Mouse (Mus musculus) hindbrain, embryonic 10.5 days (tissue): ENCODE measurements at regions not wholly inside any gene's neighbourhood (a gene's known extent, or its start where the extent isn't known, plus 50 kb on each side); places are given as distances from the start of the nearest gene placed in this dataset.

Experiments
- DNase-seq: peaks from one replicate; pipeline ENCODE4 v3.0.0-alpha.2; 2017; ENCODE audit warnings: low spot score
- H3K27ac ChIP-seq: fragments of 300-500 bp; sonication (generic); 2 replicates; pipeline ENCODE4 v1.5.1; 2016; ENCODE audit warnings: mild to moderate bottlenecking, moderate library complexity
- H3K27me3 ChIP-seq: fragments of 300-500 bp; sonication (generic); 2 replicates; pipeline ENCODE4 v1.6.1; 2016; ENCODE audit warnings: mild to moderate bottlenecking; ENCODE audit not compliant: poor library complexity, insufficient read depth, severe bottlenecking
- H3K36me3 ChIP-seq: fragments of 300-500 bp; sonication (generic); 2 replicates; pipeline ENCODE4 v1.6.1; 2016; ENCODE audit warnings: mild to moderate bottlenecking, moderate library complexity
- H3K4me1 ChIP-seq: fragments of 300-500 bp; sonication (generic); replicated peaks from 2 replicates; pipeline ENCODE4 v1.6.1; 2016; ENCODE audit warnings: mild to moderate bottlenecking
- H3K4me3 ChIP-seq: fragments of 300-500 bp; sonication (generic); 2 replicates; pipeline ENCODE4 v1.5.1; 2016; ENCODE audit warnings: mild to moderate bottlenecking, moderate library complexity
- H3K9me3 ChIP-seq: fragments of 300-500 bp; sonication (generic); 2 replicates; pipeline ENCODE4 v1.6.1; 2016; ENCODE audit warnings: mild to moderate bottlenecking, moderate library complexity
- WGBS: fragments of 180-500 bp; shearing (Covaris S2); methylation state at CpG from one replicate; pipeline ENCODE4 v1.1.7; 2016; 5-methylcytosine and 5-hydroxymethylcytosine counted together

- WGBS, result 28% methylated on average over 7 of the region's 7 CpGs
- peaks cover 19% of the 10 kb centered on the region for H3K27me3 ChIP-seq
- peak; percentile 73 for DNase-seq
These were observed 100.7 kb upstream of the Podxl start for GRCm38 (mm10) chr6:31664495-31664894.

GRCm38 (mm10) chr6:31660778-31661177, 97.0 kb upstream of the Podxl start:
- peaks cover 19% of the 10 kb centered on the region for H3K27me3 ChIP-seq
- no peaks in the 10 kb centered on the region for H3K9me3 ChIP-seq
- DNase-seq, result peak; percentile 78
- H3K4me1 ChIP-seq, result peaks cover 7% of the 10 kb centered on the region; the same call in 1 of the 2 replicates
- 16% methylated on average over 8 of the region's 8 CpGs for WGBS
- no peaks in the 10 kb centered on the region for H3K36me3 ChIP-seq
- no peak overlapping the region for H3K4me3 ChIP-seq
- peak overlapping the region; percentile 2; the same call in 1 of the 2 replicates for H3K27ac ChIP-seq

More at GRCm38 (mm10) chr6:31664495-31664894, 100.7 kb upstream of the Podxl start:
- Histone ChIP-seq H3K27ac (no peak overlapping the region; the same call in 1 of the 2 replicates), H3K4me3 (no peak overlapping the region), H3K36me3 (no peaks in the 10 kb centered on the region), H3K9me3 (no peaks in the 10 kb centered on the region), H3K4me1 (peaks cover 11% of the 10 kb centered on the region; the same call in 1 of the 2 replicates)

- no peaks in the 10 kb centered on the region for H3K36me3 ChIP-seq
- peaks cover 19% of the 10 kb centered on the region for H3K27me3 ChIP-seq
- peaks cover 4% of the 10 kb centered on the region; the same call in 1 of the 2 replicates for H3K4me1 ChIP-seq
- 71% methylated on average over 4 of the region's 4 CpGs for WGBS
- DNase-seq, result no peak
- no peak overlapping the region for H3K4me3 ChIP-seq
- no peaks in the 10 kb centered on the region for H3K9me3 ChIP-seq
- no peak overlapping the region for H3K27ac ChIP-seq
These were observed 96.1 kb upstream of the Podxl start for GRCm38 (mm10) chr6:31659901-31660300.

- H3K27ac ChIP-seq, result no peak overlapping the region
- peaks cover 13% of the 10 kb centered on the region for H3K27me3 ChIP-seq
- DNase-seq, result no peak
- H3K4me1 ChIP-seq, result no peaks in the 10 kb centered on the region
- H3K36me3 ChIP-seq, result no peaks in the 10 kb centered on the region
- no peak overlapping the region for H3K4me3 ChIP-seq
- 89% methylated on average over 19 of the region's 19 CpGs for WGBS
- H3K9me3 ChIP-seq, result no peaks in the 10 kb centered on the region
These were observed 94.8 kb upstream of the Podxl start for GRCm38 (mm10) chr6:31658447-31659199.

GRCm38 (mm10) chr6:31650791-31651476, 87.2 kb upstream of the Podxl start:
- no peaks in the 10 kb centered on the region for H3K27me3 ChIP-seq
- H3K4me1 ChIP-seq, result no peaks in the 10 kb centered on the region
- no peaks in the 10 kb centered on the region for H3K9me3 ChIP-seq
- no peak for DNase-seq
- H3K4me3 ChIP-seq, result no peak overlapping the region
- H3K27ac ChIP-seq, result no peak overlapping the region
- no peaks in the 10 kb centered on the region for H3K36me3 ChIP-seq
- 69% methylated on average over 7 of the region's 7 CpGs for WGBS

GRCm38 (mm10) chr6:31645261-31645660, 81.5 kb upstream of the Podxl start:
- H3K4me1 ChIP-seq, result peaks cover 11% of the 10 kb centered on the region
- no peaks in the 10 kb centered on the region for H3K27me3 ChIP-seq
- no peak overlapping the region for H3K4me3 ChIP-seq
- no peaks in the 10 kb centered on the region for H3K9me3 ChIP-seq
- 92% methylated on average over 6 of the region's 6 CpGs for WGBS
- peak overlapping the region; percentile 35; the same call in 1 of the 2 replicates for H3K27ac ChIP-seq
- DNase-seq, result no peak
- no peaks in the 10 kb centered on the region for H3K36me3 ChIP-seq

- Histone ChIP-seq H3K27me3 (no peaks in the 10 kb centered on the region), H3K36me3 (no peaks in the 10 kb centered on the region), H3K9me3 (no peaks in the 10 kb centered on the region), H3K27ac (no peak overlapping the region), H3K4me3 (no peak overlapping the region), H3K4me1 (peaks cover 11% of the 10 kb centered on the region)
- WGBS, result 82% methylated on average over 5 of the region's 5 CpGs
- DNase-seq, result no peak
These were observed 80.7 kb upstream of the Podxl start for GRCm38 (mm10) chr6:31644504-31644903.

GRCm38 (mm10) chr6:31642451-31642942, 78.7 kb upstream of the Podxl start:
- peak overlapping the region; percentile 80 for H3K27ac ChIP-seq
- H3K27me3 ChIP-seq, result peaks cover 9% of the 10 kb centered on the region; the same call in 1 of the 2 replicates
- peaks cover 26% of the 10 kb centered on the region for H3K4me1 ChIP-seq
- 22% methylated on average over 13 of the region's 13 CpGs for WGBS
- H3K9me3 ChIP-seq, result no peaks in the 10 kb centered on the region
- peak; percentile 40 for DNase-seq
- no peaks in the 10 kb centered on the region for H3K36me3 ChIP-seq
- no peak overlapping the region for H3K4me3 ChIP-seq

- no peak for DNase-seq
- H3K9me3 ChIP-seq, result no peaks in the 10 kb centered on the region
- no peak overlapping the region for H3K4me3 ChIP-seq
- no peak overlapping the region for H3K27ac ChIP-seq
- WGBS, result 59% methylated on average over 2 of the region's 2 CpGs
- no peaks in the 10 kb centered on the region for H3K36me3 ChIP-seq
- peaks cover 36% of the 10 kb centered on the region for H3K4me1 ChIP-seq
- H3K27me3 ChIP-seq, result peaks cover 22% of the 10 kb centered on the region
These were observed 77.0 kb upstream of the Podxl start for GRCm38 (mm10) chr6:31640745-31641144.

- peaks cover 33% of the 10 kb centered on the region for H3K4me1 ChIP-seq
- peaks cover 22% of the 10 kb centered on the region for H3K27me3 ChIP-seq
- H3K27ac ChIP-seq, result peak overlapping the region; percentile 35; the same call in 1 of the 2 replicates
- H3K36me3 ChIP-seq, result no peaks in the 10 kb centered on the region
- 14% methylated on average over 2 of the region's 2 CpGs for WGBS
- peak; percentile 80 for DNase-seq
- no peaks in the 10 kb centered on the region for H3K9me3 ChIP-seq
- no peak overlapping the region for H3K4me3 ChIP-seq
These were observed 75.7 kb upstream of the Podxl start for GRCm38 (mm10) chr6:31639460-31639859.

- H3K4me3 ChIP-seq, result peak overlapping the region; percentile 26
- WGBS, result 29% methylated on average over 13 of the region's 13 CpGs
- H3K9me3 ChIP-seq, result no peaks in the 10 kb centered on the region
- peaks cover 22% of the 10 kb centered on the region for H3K27me3 ChIP-seq
- peaks cover 33% of the 10 kb centered on the region for H3K4me1 ChIP-seq
- peak overlapping the region; percentile 74 for H3K27ac ChIP-seq
- DNase-seq, result no peak
- no peaks in the 10 kb centered on the region for H3K36me3 ChIP-seq
These were observed 74.8 kb upstream of the Podxl start for GRCm38 (mm10) chr6:31638434-31639220.

- Histone ChIP-seq H3K27me3 (peaks cover 22% of the 10 kb centered on the region), H3K27ac (peak overlapping the region; percentile 23; the same call in 1 of the 2 replicates), H3K4me1 (peaks cover 29% of the 10 kb centered on the region), H3K36me3 (no peaks in the 10 kb centered on the region), H3K9me3 (no peaks in the 10 kb centered on the region), H3K4me3 (peak overlapping the region; percentile 26; the same call in 1 of the 2 replicates)
- 12% methylated on average over 16 of the region's 16 CpGs for WGBS
- DNase-seq, result peak; percentile 25
These were observed 73.7 kb upstream of the Podxl start for GRCm38 (mm10) chr6:31637371-31638052.
